In genomic region chr3:89574260-89574659, GRCm38 (mm10) we compare ENCODE assay signal across 9 mouse cellular contexts. TPM values are rescaled to one million over a fixed set of nuclear protein-coding genes. Genes with fewer than 3 reads are reported as not detected.
DNase-seq lines count a peak whose midpoint lies in the region; ATAC-seq and TF ChIP-seq lines count a peak whose summit lies in the region.
"Had no signal": no experiment of that assay in that cellular context is flagged by ENCODE, and none has a peak within 500 bp of the region (broad histone marks: within the 10 kb centered on the region; RNA-seq: fewer than 3 reads in every experiment).

No protein-coding gene starts in this region.

- no peak overlapping the region for H3K27ac ChIP-seq in layer of hippocampus, adult 2 months
- H3K27ac ChIP-seq: embryonic facial prominence, embryonic 15.5 days had no signal

- peak; percentile 65 for TF ChIP-seq CTCF in layer of hippocampus, adult 2 months (conservative IDR thresholded peaks at IDR 0.05)

- DNase-seq in cerebellum, postnatal 10 days: peak; percentile 32 to 37
- DNase-seq in cerebellum, postnatal 14 days: no peak
- DNase-seq in layer of hippocampus, adult 2 months (ENCODE audit: low spot score in 2 of 2): no peak
- no peak for DNase-seq in layer of hippocampus, postnatal 36 days
- DNase-seq in brain, adult 2 months (ENCODE audit: low read depth, low spot score): peak; percentile 24
- no peak for DNase-seq in adrenal gland, adult (ENCODE audit: inconsistent age in 2 of 2, low spot score in 1 of 2)
- no peak for DNase-seq in cerebellum, postnatal 4 days (ENCODE audit: low spot score in 2 of 2)

- ATAC-seq in megakaryocyte-erythroid progenitor cell, adult 5-6 weeks (replicated peaks; ENCODE audit: low FRiP score, low TSS enrichment, poor library complexity, severe bottlenecking): peak; percentile 56; the same call in 1 of the 2 replicates

- no peak overlapping the region for H3K4me3 ChIP-seq in layer of hippocampus, adult 2 months
- H3K4me3 ChIP-seq: embryonic facial prominence, embryonic 15.5 days had no signal

RNA-seq across cellular contexts. Expression of gene Kcnn3, which starts 54.3 kb away (rescaled TPM):
- 10 to 100 TPM; 25.6 to 29.1 TPM for total RNA-seq in layer of hippocampus, adult 2 months (2021)
- 10 to 100 TPM; 24.4 to 29.0 TPM for total RNA-seq in layer of hippocampus, postnatal 36 days (2021)
- not detected in 2 replicates for total RNA-seq in megakaryocyte-erythroid progenitor cell, adult 5-6 weeks (2014; fragmentation: Nextera tagmentation)
- total RNA-seq in megakaryocyte-erythroid progenitor cell, adult 5-6 weeks (2017): not detected in 2 replicates

Comparison
In these comparisons a context has a peak if more than half of its experiments do, and no peak if none do; other contexts are left out.
1. DNase-seq: peak in cerebellum, postnatal 10 days (2 of 2) and brain, adult 2 months (single experiment); none in cerebellum, postnatal 14 days (0 of 2), layer of hippocampus, adult 2 months (0 of 2), layer of hippocampus, postnatal 36 days (0 of 2), adrenal gland, adult (0 of 2) and cerebellum, postnatal 4 days (0 of 2).
2. RNA of gene Kcnn3, which starts 54.3 kb away (total RNA-seq): 25.6 to 29.1 TPM in layer of hippocampus, adult 2 months and 24.4 to 29.0 TPM in layer of hippocampus, postnatal 36 days; not detected in megakaryocyte-erythroid progenitor cell, adult 5-6 weeks; every median in the first group is over 10 times any median in the second.